Mouse (Mus musculus): ENCODE results near the gene Bach2.

Bach2 gene

DNA sequence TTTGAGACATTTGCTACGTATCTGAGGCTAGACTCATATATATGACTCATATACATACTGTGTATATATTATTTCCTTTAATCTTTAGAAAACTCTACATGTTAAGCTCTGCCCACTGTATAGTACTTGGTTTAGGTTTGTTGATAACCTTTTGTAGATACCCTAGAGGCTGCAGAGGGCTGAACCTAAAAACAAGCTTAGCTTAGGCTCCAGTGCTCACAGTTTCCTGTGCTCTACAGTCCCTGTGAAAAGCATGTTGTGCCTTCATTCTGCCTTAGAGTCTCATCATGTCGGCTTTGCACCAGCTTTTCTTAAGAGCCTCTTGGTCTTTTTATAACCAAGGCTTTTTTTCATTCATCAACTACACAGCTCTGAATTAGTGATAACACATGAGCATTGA is 156.2 kb downstream of the Bach2 start:
- Histone ChIP-seq H3K27me3 (ENCODE audit: insufficient read depth, low read length) (no peaks in the 10 kb centered on the region), H3K4me3 (replicated peaks; ENCODE audit: low read length) (no peak overlapping the region), H3K4me1 (replicated peaks; ENCODE audit: low read depth, low read length) (no peaks in the 10 kb centered on the region), H3K36me3 (ENCODE audit: insufficient read depth, low read length) (no peaks in the 10 kb centered on the region), H3K9me3 (ENCODE audit: low read length) (no peaks in the 10 kb centered on the region)
- TF ChIP-seq CTCF (conservative IDR thresholded peaks at IDR 0.05; ENCODE audit: low read length) (no peak), POU5F1 (IDR thresholded peaks at IDR 0.05; ENCODE audit: borderline replicate concordance, low read length) (no peak), NANOG (IDR thresholded peaks at IDR 0.05; ENCODE audit: borderline replicate concordance, low read length) (no peak)

- TF ChIP-seq POU5F1 (IDR thresholded peaks at IDR 0.05; ENCODE audit: borderline replicate concordance, low read length): no peak
- TF ChIP-seq NANOG (IDR thresholded peaks at IDR 0.05; ENCODE audit: borderline replicate concordance, low read length): no peak
- no peak for TF ChIP-seq CTCF (conservative IDR thresholded peaks at IDR 0.05; ENCODE audit: low read length)
- Histone ChIP-seq H3K4me3 (replicated peaks; ENCODE audit: low read length) (no peak overlapping the region), H3K4me1 (replicated peaks; ENCODE audit: low read depth, low read length) (no peaks in the 10 kb centered on the region), H3K9me3 (ENCODE audit: low read length) (no peaks in the 10 kb centered on the region), H3K36me3 (ENCODE audit: insufficient read depth, low read length) (no peaks in the 10 kb centered on the region), H3K27me3 (ENCODE audit: insufficient read depth, low read length) (0 out of 2 replicates have a peak, but pooled peaks cover 2% of the 10 kb centered on the region)
These were observed 162.9 kb downstream of the Bach2 start for GRCm38 (mm10) chr4:32401459-32401858.

DNA sequence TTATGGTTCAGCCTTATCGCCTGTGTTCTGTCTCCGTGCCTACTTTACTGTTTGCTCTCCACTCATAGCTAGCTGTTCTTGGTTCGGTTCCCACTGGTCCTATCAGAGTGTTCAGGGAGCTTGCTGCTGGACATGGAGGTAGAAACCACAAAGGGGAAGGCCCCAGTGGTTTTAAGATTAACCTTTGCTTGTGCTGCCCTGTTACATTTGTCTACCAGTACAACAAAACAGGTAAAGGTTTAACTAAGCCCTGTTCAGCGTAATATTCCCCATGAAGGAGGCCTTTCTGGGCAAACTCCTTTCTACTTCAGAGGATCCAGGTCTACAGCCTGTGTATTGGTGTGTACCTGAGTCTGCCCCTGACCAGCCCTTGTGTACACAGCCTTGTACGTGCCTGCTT is 164.9 kb downstream of the Bach2 start:
- no peaks in the 10 kb centered on the region for H3K4me1 ChIP-seq (replicated peaks; ENCODE audit: low read depth, low read length)

GRCm38 (mm10) chr4:32405149-32405882 is 166.7 kb downstream of the Bach2 start:
- H3K27me3 ChIP-seq (ENCODE audit: insufficient read depth, low read length): 0 out of 2 replicates have a peak, but pooled peaks cover 2% of the 10 kb centered on the region
- no peaks in the 10 kb centered on the region for H3K9me3 ChIP-seq (ENCODE audit: low read length)
- no peak for TF ChIP-seq POU5F1 (IDR thresholded peaks at IDR 0.05; ENCODE audit: borderline replicate concordance, low read length)
- no peak for TF ChIP-seq NANOG (IDR thresholded peaks at IDR 0.05; ENCODE audit: borderline replicate concordance, low read length)
- no peak for TF ChIP-seq CTCF (conservative IDR thresholded peaks at IDR 0.05; ENCODE audit: low read length)

More for the DNA sequence above, 164.9 kb downstream of the Bach2 start:
- no peaks in the 10 kb centered on the region for H3K9me3 ChIP-seq (ENCODE audit: low read length)
- H3K36me3 ChIP-seq (ENCODE audit: insufficient read depth, low read length): no peaks in the 10 kb centered on the region
- no peak overlapping the region for H3K4me3 ChIP-seq (replicated peaks; ENCODE audit: low read length)
- 0 out of 2 replicates have a peak, but pooled peaks cover 2% of the 10 kb centered on the region for H3K27me3 ChIP-seq (ENCODE audit: insufficient read depth, low read length)
- no peak for TF ChIP-seq POU5F1 (IDR thresholded peaks at IDR 0.05; ENCODE audit: borderline replicate concordance, low read length)
- no peak for TF ChIP-seq NANOG (IDR thresholded peaks at IDR 0.05; ENCODE audit: borderline replicate concordance, low read length)
- TF ChIP-seq CTCF (conservative IDR thresholded peaks at IDR 0.05; ENCODE audit: low read length): no peak

DNA sequence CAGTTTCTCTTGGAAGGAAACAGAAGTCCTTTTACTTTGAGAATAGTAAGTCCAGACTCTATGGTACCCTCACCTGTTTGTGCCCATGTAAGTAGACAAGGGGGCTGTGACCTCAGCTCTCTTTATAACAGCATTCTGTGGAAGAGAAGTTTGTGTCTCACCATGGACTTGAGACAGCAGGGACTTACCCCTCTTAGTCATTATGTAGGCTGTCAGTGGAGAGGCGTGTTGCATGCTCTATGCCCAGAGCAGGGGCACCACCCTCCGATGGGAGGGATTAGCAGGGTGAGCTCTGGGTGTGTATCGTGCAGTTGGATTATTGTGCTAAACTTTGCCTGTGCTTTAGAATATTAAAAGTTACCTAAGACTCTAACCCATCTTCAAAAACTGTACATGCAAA is 167.4 kb downstream of the Bach2 start:
- H3K9me3 ChIP-seq (ENCODE audit: low read length): no peaks in the 10 kb centered on the region
- TF ChIP-seq NANOG (IDR thresholded peaks at IDR 0.05; ENCODE audit: borderline replicate concordance, low read length): no peak
- no peak for TF ChIP-seq POU5F1 (IDR thresholded peaks at IDR 0.05; ENCODE audit: borderline replicate concordance, low read length)
- no peak for TF ChIP-seq CTCF (conservative IDR thresholded peaks at IDR 0.05; ENCODE audit: low read length)
- no peaks in the 10 kb centered on the region for H3K4me1 ChIP-seq (replicated peaks; ENCODE audit: low read depth, low read length)
- H3K36me3 ChIP-seq (ENCODE audit: insufficient read depth, low read length): no peaks in the 10 kb centered on the region
- 0 out of 2 replicates have a peak, but pooled peaks cover 2% of the 10 kb centered on the region for H3K27me3 ChIP-seq (ENCODE audit: insufficient read depth, low read length)
- no peak overlapping the region for H3K4me3 ChIP-seq (replicated peaks; ENCODE audit: low read length)

More at GRCm38 (mm10) chr4:32405149-32405882, 166.7 kb downstream of the Bach2 start:
- no peaks in the 10 kb centered on the region for H3K4me1 ChIP-seq (replicated peaks; ENCODE audit: low read depth, low read length)
- no peak overlapping the region for H3K4me3 ChIP-seq (replicated peaks; ENCODE audit: low read length)
- H3K36me3 ChIP-seq (ENCODE audit: insufficient read depth, low read length): no peaks in the 10 kb centered on the region

GRCm38 (mm10) chr4:32408535-32408934 is 169.9 kb downstream of the Bach2 start:
- no peaks in the 10 kb centered on the region for H3K27me3 ChIP-seq (ENCODE audit: insufficient read depth, low read length)
- H3K36me3 ChIP-seq (ENCODE audit: insufficient read depth, low read length): no peaks in the 10 kb centered on the region
- H3K4me1 ChIP-seq (replicated peaks; ENCODE audit: low read depth, low read length): no peaks in the 10 kb centered on the region
- no peaks in the 10 kb centered on the region for H3K9me3 ChIP-seq (ENCODE audit: low read length)
- TF ChIP-seq POU5F1 (IDR thresholded peaks at IDR 0.05; ENCODE audit: borderline replicate concordance, low read length) (no peak), CTCF (conservative IDR thresholded peaks at IDR 0.05; ENCODE audit: low read length) (no peak)
- H3K4me3 ChIP-seq (replicated peaks; ENCODE audit: low read length): no peak overlapping the region

- Histone ChIP-seq H3K9me3 (ENCODE audit: low read length) (no peaks in the 10 kb centered on the region), H3K4me1 (replicated peaks; ENCODE audit: low read depth, low read length) (no peaks in the 10 kb centered on the region), H3K36me3 (ENCODE audit: insufficient read depth, low read length) (no peaks in the 10 kb centered on the region), H3K27me3 (ENCODE audit: insufficient read depth, low read length) (no peaks in the 10 kb centered on the region), H3K4me3 (replicated peaks; ENCODE audit: low read length) (no peak overlapping the region)
- no peak for TF ChIP-seq CTCF (conservative IDR thresholded peaks at IDR 0.05; ENCODE audit: low read length)
- no peak for TF ChIP-seq POU5F1 (IDR thresholded peaks at IDR 0.05; ENCODE audit: borderline replicate concordance, low read length)
- no peak for TF ChIP-seq NANOG (IDR thresholded peaks at IDR 0.05; ENCODE audit: borderline replicate concordance, low read length)
These were observed 170.7 kb downstream of the Bach2 start for GRCm38 (mm10) chr4:32409116-32409880.

- no peaks in the 10 kb centered on the region for H3K27me3 ChIP-seq (ENCODE audit: insufficient read depth, low read length)
- no peak for TF ChIP-seq CTCF (conservative IDR thresholded peaks at IDR 0.05; ENCODE audit: low read length)
- no peak for TF ChIP-seq POU5F1 (IDR thresholded peaks at IDR 0.05; ENCODE audit: borderline replicate concordance, low read length)
- TF ChIP-seq NANOG (IDR thresholded peaks at IDR 0.05; ENCODE audit: borderline replicate concordance, low read length): no peak
These were observed 174.5 kb downstream of the Bach2 start for GRCm38 (mm10) chr4:32413063-32413462.

More at GRCm38 (mm10) chr4:32413063-32413462, 174.5 kb downstream of the Bach2 start:
- H3K4me3 ChIP-seq (replicated peaks; ENCODE audit: low read length): no peak overlapping the region
- H3K36me3 ChIP-seq (ENCODE audit: insufficient read depth, low read length): no peaks in the 10 kb centered on the region
- no peaks in the 10 kb centered on the region for H3K4me1 ChIP-seq (replicated peaks; ENCODE audit: low read depth, low read length)
- no peaks in the 10 kb centered on the region for H3K9me3 ChIP-seq (ENCODE audit: low read length)

All from E14TG2a.4 (cell line).